Mouse (Mus musculus) stomach, embryonic 16.5 days (tissue): ENCODE data around the gene Sgpl1. TPM values are rescaled to one million over a fixed set of nuclear protein-coding genes. Genes with fewer than 3 reads are reported as not detected.

Source experiments
- ATAC-seq: fragments of 200-750 bp; cut with Nextera tagmentation; 2 replicates; pipeline ENCODE4 v1.8.0; 2017; ENCODE audit warnings: moderate number of reproducible peaks, moderate TSS enrichment; ENCODE audit not compliant: insufficient read depth, low FRiP score
- H3K27ac ChIP-seq: fragments of 300-500 bp; sonication (generic); 2 replicates; pipeline ENCODE4 v1.5.1; 2014; ENCODE audit warnings: low read length
- H3K27me3 ChIP-seq: fragments of 300-500 bp; sonication (generic); 2 replicates; pipeline ENCODE4 v1.6.1; 2014; ENCODE audit warnings: low read length, control low read depth, mixed read lengths; ENCODE audit not compliant: control insufficient read depth, insufficient read depth
- H3K36me3 ChIP-seq: fragments of 300-500 bp; sonication (generic); 2 replicates; pipeline ENCODE4 v1.6.1; 2014; ENCODE audit warnings: low read length; ENCODE audit not compliant: control insufficient read depth, insufficient read depth
- H3K4me1 ChIP-seq: fragments of 300-500 bp; sonication (generic); 2 replicates; pipeline ENCODE4 v1.6.1; 2014; ENCODE audit warnings: low read length, control low read depth, mixed read lengths; ENCODE audit not compliant: control insufficient read depth, insufficient read depth
- H3K4me2 ChIP-seq: fragments of 300-500 bp; sonication (generic); 2 replicates; pipeline ENCODE4 v1.6.1; 2014; ENCODE audit warnings: low read depth, low read length, mixed read lengths
- H3K4me3 ChIP-seq: fragments of 300-500 bp; sonication (generic); replicated peaks from 2 replicates; pipeline ENCODE4 v1.5.1; 2014; ENCODE audit warnings: mild to moderate bottlenecking, low read length
- H3K9ac ChIP-seq: fragments of 300-500 bp; sonication (generic); 2 replicates; pipeline ENCODE4 v1.6.1; 2014; ENCODE audit warnings: low read length
- H3K9me3 ChIP-seq: fragments of 300-500 bp; sonication (generic); replicated peaks from 2 replicates; pipeline ENCODE4 v1.6.1; 2016; ENCODE audit warnings: low read length, control low read depth; ENCODE audit not compliant: control insufficient read depth
- WGBS: fragments of 180-500 bp; shearing (Covaris S2); extraction: QIAGEN DNeasy Blood & Tissue Kit; methylation state at CpG from one replicate; pipeline ENCODE4 v1.1.7; 2014; 5-methylcytosine and 5-hydroxymethylcytosine counted together
- polyA plus RNA-seq: library from polyadenylated mRNA; unstranded; fragments of >200 nt; fragmentation: Nextera tagmentation; extraction: Ambion mirVana; gene quantifications from 2 replicates; pipeline ENCODE4 v1.2.1, GENCODE M21; 2015

Sgpl1 gene
- polyA plus RNA-seq: 52.8 and 52.9 TPM in 2 replicates

GRCm38 (mm10) chr10:61147157-61148040, at the start of gene Sgpl1:
Sgpl1 (minus strand) TSS chr10:61147703.
- no peaks in the 10 kb centered on the region for H3K36me3 ChIP-seq
- no peaks in the 10 kb centered on the region for H3K27me3 ChIP-seq
- peak within 1 kb of the TSS; percentile 80 for H3K4me3 ChIP-seq
- peak within 1 kb of the TSS; percentile 96 for H3K4me2 ChIP-seq
- H3K9ac ChIP-seq: peak within 1 kb of the TSS; percentile 93
- H3K4me1 ChIP-seq: peaks cover 6% of the 10 kb centered on the region
- ATAC-seq: peak; percentile 91
- H3K27ac ChIP-seq: peak within 1 kb of the TSS; percentile 96
- H3K9me3 ChIP-seq: no peaks in the 10 kb centered on the region
- WGBS: under 1% methylated on average over 82 of the region's 82 CpGs

GRCm38 (mm10) chr10:61195718-61196291, 48.3 kb upstream of the Sgpl1 start:
- no peaks in the 10 kb centered on the region; the same call in 1 of the 2 replicates for H3K4me1 ChIP-seq
- H3K9ac ChIP-seq: no peak overlapping the region
- no peak for ATAC-seq
- H3K4me3 ChIP-seq: no peak overlapping the region
- no peaks in the 10 kb centered on the region for H3K9me3 ChIP-seq
- H3K36me3 ChIP-seq: no peaks in the 10 kb centered on the region
- peak overlapping the region; percentile 14; the same call in 1 of the 2 replicates for H3K27ac ChIP-seq
- H3K4me2 ChIP-seq: no peak overlapping the region
- 76% methylated on average over 5 of the region's 5 CpGs for WGBS
- H3K27me3 ChIP-seq: no peaks in the 10 kb centered on the region

DNA sequence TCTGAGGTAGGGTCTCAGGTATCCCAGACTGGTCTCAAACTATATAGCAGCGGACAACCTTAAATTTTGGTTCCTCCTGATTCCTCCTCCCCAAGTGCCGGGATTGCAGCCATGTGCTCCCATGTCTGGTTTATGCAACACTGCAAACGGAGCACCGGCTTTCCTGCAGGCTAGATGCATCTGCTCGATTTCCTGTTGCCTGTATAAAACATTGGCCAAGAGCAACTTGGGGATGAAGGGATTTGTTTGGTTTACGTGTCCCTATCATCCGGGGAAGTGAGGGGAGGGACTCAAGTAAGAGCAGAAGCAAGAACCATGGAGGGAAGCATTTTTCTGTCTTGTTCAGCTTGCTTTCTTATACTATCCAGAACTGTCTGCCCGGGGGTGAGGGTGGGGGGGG, 47.7 kb upstream of the Sgpl1 start:
- Histone ChIP-seq H3K4me1 (no peaks in the 10 kb centered on the region; the same call in 1 of the 2 replicates), H3K36me3 (no peaks in the 10 kb centered on the region), H3K9me3 (no peaks in the 10 kb centered on the region), H3K4me2 (no peak overlapping the region), H3K27me3 (no peaks in the 10 kb centered on the region), H3K9ac (no peak overlapping the region), H3K27ac (peak overlapping the region; percentile 44; the same call in 1 of the 2 replicates), H3K4me3 (no peak overlapping the region)
- 55% methylated on average over 8 of the region's 8 CpGs for WGBS
- no peak for ATAC-seq

DNA sequence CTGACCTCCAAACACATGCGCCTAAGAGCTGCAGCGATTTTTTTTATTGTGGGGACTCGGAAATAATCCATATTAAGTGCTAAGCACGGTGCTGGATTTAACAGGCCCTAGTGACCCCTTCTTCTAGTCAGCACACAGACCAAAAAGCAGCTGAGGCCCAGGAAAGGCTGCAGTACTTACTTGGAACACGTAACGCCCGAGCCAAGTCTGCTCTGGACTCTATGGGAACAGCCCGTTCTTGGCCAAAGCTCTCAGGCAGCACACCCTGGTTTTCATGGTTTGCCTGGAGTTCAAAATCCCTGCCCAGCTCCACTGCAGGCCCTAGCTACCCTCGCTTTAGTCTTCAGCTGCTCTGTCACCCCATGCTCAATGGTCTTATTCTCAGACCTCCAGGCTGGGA, 47.1 kb upstream of the Sgpl1 start:
- Histone ChIP-seq H3K9me3 (no peaks in the 10 kb centered on the region), H3K4me2 (no peak overlapping the region), H3K4me1 (no peaks in the 10 kb centered on the region; the same call in 1 of the 2 replicates), H3K27me3 (no peaks in the 10 kb centered on the region), H3K4me3 (no peak overlapping the region), H3K9ac (no peak overlapping the region), H3K36me3 (no peaks in the 10 kb centered on the region), H3K27ac (peak overlapping the region; percentile 44; the same call in 1 of the 2 replicates)
- 71% methylated on average over 9 of the region's 9 CpGs for WGBS
- no peak for ATAC-seq

DNA sequence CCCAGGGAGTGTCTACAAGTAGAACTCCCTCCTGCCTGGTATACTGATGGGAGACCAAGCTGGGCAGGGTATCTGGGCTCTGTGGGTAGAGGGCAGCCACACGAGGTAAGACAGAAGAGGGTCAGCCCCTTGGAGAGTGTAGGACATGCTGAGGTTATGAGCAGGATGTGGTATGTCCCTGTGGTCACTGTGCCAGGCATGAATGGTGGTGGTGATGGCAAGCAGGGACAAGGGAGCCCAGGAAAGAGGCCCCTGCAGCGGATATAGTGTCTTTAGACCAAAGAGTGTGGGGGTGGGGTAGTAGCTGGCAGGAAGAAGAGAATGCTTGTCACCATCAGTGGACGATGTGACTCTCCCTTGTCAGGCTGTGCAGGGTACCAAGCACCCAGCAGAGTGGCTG, 40.5 kb upstream of the Sgpl1 start:
- H3K4me2 ChIP-seq: no peak overlapping the region
- no peaks in the 10 kb centered on the region for H3K27me3 ChIP-seq
- no peaks in the 10 kb centered on the region for H3K36me3 ChIP-seq
- no peak overlapping the region for H3K4me3 ChIP-seq
- H3K9me3 ChIP-seq: no peaks in the 10 kb centered on the region
- no peak overlapping the region for H3K27ac ChIP-seq
- no peak for ATAC-seq
- H3K9ac ChIP-seq: no peak overlapping the region
- WGBS: 69% methylated on average over 3 of the region's 3 CpGs
- no peaks in the 10 kb centered on the region for H3K4me1 ChIP-seq

DNA sequence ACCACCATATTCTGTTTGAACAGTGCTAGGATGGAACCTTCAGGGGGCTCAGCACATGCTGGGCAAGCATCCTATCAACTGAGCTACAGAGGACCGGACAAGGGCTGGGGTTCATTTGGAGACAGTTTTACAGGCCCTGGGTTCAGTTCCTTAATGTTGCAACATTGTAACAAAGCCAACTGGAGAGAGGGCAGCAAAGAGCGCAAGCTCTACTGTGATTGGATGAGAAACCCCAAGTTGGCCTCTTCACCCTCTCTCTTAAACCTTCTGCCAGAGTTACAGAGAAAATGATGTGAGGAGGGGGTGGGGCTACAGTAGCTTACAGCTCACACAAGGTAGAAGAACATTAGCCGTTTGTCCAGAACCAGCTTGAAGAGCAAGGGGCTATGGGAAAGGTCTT, 39.5 kb upstream of the Sgpl1 start:
- H3K4me3 ChIP-seq: no peak overlapping the region
- H3K27me3 ChIP-seq: no peaks in the 10 kb centered on the region
- no peak overlapping the region for H3K9ac ChIP-seq
- no peaks in the 10 kb centered on the region for H3K36me3 ChIP-seq
- no peaks in the 10 kb centered on the region for H3K4me1 ChIP-seq
- H3K4me2 ChIP-seq: no peak overlapping the region
- ATAC-seq: no peak
- H3K27ac ChIP-seq: no peak overlapping the region
- H3K9me3 ChIP-seq: no peaks in the 10 kb centered on the region
- WGBS: 64% methylated on average over 3 of the region's 3 CpGs

- no peak overlapping the region for H3K4me2 ChIP-seq
- no peak for ATAC-seq
- 0 out of 2 replicates have a peak, but pooled peaks cover 4% of the 10 kb centered on the region for H3K4me1 ChIP-seq
- H3K9ac ChIP-seq: no peak overlapping the region
- H3K36me3 ChIP-seq: no peaks in the 10 kb centered on the region
- WGBS: 60% methylated on average over 6 of the region's 6 CpGs
- no peak overlapping the region for H3K27ac ChIP-seq
- H3K9me3 ChIP-seq: no peaks in the 10 kb centered on the region
- H3K4me3 ChIP-seq: no peak overlapping the region
- no peaks in the 10 kb centered on the region for H3K27me3 ChIP-seq
These were observed 32.4 kb upstream of the Sgpl1 start for GRCm38 (mm10) chr10:61179927-61180326.

DNA sequence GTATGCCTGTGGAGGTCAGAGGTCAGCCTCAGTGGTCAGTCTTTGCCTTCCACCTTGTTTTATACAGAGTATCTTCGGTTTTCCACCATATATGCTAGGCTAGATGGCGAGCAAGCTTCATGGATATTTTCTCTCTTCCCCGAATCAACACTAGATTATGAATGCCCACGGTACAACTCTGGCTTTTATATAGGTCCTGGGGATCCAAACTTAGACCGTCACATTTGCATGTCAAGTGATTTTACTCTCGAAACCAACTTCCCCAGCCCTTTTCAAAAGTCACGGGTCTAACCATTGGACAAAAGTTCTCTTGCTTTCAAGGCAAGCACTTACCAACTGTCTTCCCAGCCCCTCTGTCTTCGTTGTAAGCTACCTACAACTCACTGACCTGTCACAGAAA, 31.2 kb upstream of the Sgpl1 start:
- no peak overlapping the region for H3K9ac ChIP-seq
- no peak overlapping the region for H3K4me3 ChIP-seq
- 0 out of 2 replicates have a peak, but pooled peaks cover 4% of the 10 kb centered on the region for H3K4me1 ChIP-seq
- H3K27ac ChIP-seq: no peak overlapping the region
- WGBS: 87% methylated on average over 8 of the region's 8 CpGs
- no peaks in the 10 kb centered on the region for H3K27me3 ChIP-seq
- H3K36me3 ChIP-seq: no peaks in the 10 kb centered on the region
- ATAC-seq: no peak
- no peak overlapping the region for H3K4me2 ChIP-seq
- H3K9me3 ChIP-seq: no peaks in the 10 kb centered on the region

GRCm38 (mm10) chr10:61177751-61178150, 30.2 kb upstream of the Sgpl1 start:
- Histone ChIP-seq H3K9me3 (no peaks in the 10 kb centered on the region), H3K27me3 (no peaks in the 10 kb centered on the region), H3K36me3 (no peaks in the 10 kb centered on the region), H3K4me2 (no peak overlapping the region), H3K9ac (no peak overlapping the region), H3K4me3 (no peak overlapping the region), H3K4me1 (0 out of 2 replicates have a peak, but pooled peaks cover 4% of the 10 kb centered on the region), H3K27ac (no peak overlapping the region)
- 82% methylated on average over 4 of the region's 4 CpGs for WGBS
- ATAC-seq: no peak
